Mouse (Mus musculus) R1 (cell line): ENCODE measurements around the gene Wdr27.
"Not testable (repeated sequence)": the region's sequence is repeated elsewhere in the genome, so short reads cannot be mapped to it uniquely, and the experiment has no call there.

Experiments
- DNase-seq: peaks from one replicate; pipeline ENCODE4 v3.0.0-alpha.2; 2018; ENCODE audit warnings: low read depth, low spot score

Wdr27 gene

DNA sequence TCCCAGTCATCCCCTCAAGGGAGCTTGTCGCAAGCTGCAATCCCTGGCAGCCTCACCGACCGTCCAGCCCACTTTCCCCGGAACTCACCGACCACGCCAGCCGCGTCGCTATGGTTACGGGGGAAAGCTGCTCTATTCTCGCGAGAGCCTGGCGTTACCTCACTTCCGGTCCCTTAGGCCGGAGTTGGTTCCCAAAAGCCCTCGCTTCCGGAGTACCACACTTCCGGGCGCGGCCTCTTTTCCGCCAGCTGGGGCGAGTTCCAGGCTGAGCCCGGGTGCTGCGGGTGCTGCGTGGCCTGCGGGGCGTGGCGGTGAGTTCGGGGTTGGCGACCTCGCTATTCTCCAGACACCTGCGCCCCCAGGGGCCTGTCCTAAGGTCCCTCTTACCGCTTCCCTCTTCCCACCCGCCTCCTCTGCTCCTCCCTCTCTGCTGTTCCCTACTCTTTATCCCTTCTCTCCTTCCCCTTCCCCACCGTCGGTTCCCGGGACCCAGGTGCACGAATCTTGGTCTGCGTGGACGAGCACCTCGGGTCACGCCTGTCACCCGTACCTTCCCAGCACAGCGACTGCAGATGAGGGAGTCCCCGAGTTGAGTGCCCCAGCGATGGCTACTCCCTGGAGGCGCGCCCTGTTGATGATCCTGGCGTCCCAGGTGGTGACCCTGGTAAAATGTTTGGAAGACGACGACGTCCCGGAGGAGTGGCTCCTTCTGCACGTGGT lies at the start of gene Wdr27, which contains the start of gene 1600012H06Rik:
Gene Wdr27 (minus strand): TSS at position 150 of the 720 bp plus-strand sequence.
Gene 1600012H06Rik (plus strand): TSS at position 176 of the 720 bp plus-strand sequence.
- peak; percentile 99 for DNase-seq

DNA sequence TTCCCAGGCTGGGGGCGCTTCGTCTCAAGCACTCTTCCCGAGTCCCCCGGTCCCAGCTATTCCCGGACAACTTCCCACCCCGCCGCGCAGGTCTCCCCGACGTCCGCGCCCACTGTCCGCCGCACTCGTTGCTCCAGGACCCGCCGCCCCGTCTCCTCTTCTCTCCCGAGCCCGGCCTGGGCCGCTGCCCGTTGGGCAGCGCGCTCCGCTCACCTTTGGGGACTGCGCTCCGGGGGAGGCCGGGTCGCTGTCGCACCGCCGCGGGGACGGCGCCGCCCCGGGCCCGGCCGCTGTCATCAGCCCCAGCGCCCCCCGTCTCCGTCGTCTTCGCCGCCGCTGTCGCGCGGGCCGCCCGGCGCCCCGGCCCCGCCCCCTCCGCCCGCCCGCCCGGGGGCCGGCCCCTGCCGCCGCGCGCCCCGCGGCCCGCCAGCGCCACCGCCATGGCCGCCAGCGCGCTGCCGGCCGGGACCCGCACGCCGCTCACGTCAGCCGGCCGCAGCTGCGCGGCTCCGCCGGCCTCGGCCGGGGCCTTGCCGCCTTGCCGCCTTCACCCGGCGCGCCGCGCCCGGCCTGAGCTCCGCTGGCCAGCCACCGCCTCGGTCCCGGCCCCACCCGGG lies 49.7 kb upstream of the Wdr27 start:
- not testable (repeated sequence) for DNase-seq

DNA sequence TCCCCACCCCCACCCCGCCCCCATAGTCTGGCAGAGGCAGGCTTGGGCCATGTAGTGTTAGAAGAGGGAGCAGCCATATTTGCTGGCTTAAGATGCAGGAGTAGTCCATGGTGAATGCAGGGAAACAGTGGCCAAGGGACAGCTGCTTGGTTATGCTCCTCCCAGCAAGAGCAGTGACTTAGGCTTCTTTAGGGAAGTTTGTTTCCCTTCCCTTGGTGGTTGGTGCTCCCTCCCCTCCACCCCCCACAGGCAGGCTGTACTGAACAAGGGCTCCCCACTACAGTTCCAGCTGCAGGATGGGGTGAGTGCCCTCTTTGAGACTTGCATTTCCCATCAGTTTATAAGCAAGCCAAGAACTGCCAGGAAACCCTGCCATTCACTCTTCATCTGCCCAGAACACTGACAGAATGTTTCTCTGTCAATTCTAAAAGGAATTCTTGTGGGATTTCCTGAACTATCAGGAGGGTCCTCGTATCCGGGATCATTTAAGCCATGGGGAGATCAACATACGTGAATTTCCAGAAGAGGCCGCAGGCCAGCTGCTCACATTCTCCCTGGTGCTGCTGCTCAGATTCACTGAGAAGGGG lies 47.3 kb upstream of the Wdr27 start:
- DNase-seq, result not testable (repeated sequence)

DNA sequence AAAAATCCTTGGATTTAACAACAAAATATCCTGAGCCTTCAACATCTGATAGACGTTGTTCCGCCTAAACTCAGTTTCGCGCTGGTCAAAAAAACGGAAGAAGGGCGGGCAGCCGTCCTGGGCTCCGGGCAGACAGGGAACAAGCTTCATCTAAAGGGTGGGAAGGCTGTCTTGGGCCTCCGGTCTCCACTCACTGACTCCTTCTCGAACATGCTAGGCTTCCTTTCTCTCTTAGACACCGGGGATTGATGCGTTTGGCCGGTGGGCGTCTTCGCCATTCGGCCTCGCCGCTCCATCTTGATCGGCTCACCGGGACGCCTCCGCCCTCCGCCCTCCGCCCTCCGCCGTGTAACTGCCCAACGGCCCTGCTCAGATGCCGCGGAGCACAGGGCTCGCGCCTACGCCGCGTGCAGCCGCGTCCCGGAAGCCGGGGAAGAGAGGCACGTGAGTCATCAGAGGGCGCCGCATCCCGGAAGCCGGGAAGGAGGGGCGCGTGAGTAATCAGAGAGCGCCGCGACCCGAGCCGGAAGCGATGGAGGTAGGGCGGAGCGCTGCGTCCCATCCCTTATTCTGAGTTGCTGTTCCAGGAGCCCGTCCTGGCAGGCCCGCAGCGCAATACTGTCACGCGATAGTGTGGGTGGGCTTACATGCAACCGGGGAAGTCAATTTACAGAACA lies 35.5 kb upstream of the Wdr27 start, which contains the start of the genes 9030025P20Rik and Gm3417:
Gene 9030025P20Rik (plus strand): TSS at position 107 of the 677 bp plus-strand sequence.
Gene Gm3417 (minus strand): TSS at position 429 of the 677 bp plus-strand sequence.
- not testable (repeated sequence) for DNase-seq

DNA sequence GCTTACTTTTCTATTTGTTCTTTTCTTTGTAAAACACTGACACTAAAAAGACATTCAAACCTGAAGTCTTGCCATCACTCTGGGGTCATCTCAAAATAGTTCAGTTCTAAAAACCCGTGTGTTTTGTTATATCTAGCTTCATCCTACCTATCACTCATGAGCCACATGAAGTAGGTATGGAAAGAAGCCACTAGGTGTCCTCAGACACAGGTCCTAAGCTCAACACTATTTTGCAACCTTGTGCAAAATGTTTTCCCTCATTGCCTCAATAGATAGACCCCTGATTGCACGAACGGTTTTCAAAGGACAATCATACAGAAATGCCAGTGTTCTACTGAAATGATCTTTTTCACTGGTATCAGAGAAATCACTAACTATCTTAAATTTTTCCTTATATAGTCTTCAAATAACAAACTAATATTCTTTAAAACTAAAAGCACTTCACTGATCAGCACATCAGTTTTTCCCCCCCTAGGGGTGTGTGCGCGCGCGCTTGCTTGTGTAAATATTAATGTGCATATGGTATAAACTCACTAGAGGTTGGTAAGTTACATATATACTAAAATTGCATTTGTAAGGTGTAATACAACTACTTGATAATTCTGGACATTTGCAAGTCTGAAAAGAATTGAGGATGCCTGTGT lies 34.9 kb upstream of the Wdr27 start:
- not testable (repeated sequence) for DNase-seq

DNA sequence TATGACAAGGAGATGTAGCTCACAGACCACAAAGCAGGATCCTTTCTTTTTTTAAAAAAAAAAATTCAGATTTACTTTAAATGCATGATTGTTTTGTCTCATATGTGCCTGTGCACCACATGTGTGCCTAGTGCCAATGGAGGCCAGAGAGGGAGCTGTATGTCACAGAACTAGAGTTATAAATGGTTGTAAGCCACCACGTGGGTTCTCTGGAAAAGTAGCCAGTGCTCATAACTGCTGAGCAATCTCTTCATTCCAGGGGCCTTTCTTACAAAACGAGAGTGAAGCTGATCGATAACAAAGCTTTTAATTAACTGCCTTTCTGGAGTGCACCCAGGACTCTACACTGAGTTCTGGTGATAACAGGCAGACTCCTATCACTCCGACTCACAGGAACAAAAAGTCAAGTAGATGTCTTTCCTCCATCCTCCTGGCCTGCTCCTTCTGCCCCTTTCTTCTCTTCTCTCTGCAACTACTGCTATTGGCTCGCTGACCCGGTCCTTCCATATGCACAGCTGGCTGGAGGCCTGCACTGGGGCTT lies 25.5 kb upstream of the Wdr27 start:
- not testable (repeated sequence) for DNase-seq

DNA sequence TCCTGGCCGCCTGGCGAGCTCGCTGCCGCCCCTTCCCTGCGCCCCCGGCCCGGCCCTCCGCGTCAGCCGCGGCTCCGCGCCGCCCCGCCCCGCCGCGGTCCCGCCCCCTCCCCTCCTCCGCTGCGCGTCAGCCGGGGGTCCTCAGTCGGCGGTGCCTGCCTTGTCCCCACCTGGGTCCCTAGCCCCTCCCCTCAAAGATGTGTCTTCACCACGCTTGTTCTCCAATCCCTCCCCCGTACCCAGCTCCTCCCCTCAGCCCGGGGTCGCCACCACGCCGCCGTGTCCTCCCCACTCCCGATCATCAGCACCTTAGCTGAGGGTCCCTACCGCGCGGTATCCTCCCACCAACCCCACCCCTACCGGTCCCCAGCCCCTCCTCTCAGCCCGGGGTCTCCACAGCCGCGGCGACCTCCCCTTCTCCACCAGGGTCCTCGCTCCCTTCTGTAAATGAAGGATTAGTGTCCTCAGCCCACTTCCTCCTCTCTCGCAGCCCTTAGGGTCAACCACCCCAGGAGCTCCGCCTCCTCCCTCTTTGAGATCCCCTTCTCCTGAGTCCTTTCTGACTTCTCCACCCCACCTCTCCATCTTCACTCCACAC lies 18.7 kb upstream of the Wdr27 start:
- DNase-seq, result not testable (repeated sequence)

DNA sequence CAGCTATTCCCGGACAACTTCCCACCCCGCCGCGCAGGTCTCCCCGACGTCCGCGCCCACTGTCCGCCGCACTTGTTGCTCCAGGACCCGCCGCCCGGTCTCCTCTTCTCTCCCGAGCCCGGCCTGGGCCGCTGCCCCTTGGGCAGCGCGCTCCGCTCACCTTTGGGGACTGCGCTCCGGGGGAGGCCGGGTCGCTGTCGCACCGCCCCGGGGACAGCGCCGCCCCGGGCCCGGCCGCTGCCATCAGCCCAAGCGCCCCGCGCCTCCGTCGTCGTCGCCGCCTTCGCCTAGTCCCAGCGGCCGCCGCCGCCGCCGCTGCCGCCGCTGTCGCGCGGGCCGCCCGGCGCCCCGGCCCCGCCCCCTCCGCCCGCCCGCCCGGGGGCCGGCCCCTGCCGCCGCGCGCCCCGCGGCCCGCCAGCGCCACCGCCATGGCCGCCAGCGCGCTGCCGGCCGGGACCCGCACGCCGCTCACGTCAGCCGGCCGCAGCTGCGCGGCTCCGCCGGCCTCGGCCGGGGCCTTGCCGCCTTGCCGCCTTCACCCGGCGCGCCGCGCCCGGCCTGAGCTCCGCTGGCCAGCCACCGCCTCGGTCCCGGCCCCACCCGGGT lies 18.1 kb upstream of the Wdr27 start, which contains the start of gene Phf10:
Gene Phf10 (minus strand): TSS at position 323 of the 606 bp plus-strand sequence.
- peak; percentile 17 for DNase-seq

DNA sequence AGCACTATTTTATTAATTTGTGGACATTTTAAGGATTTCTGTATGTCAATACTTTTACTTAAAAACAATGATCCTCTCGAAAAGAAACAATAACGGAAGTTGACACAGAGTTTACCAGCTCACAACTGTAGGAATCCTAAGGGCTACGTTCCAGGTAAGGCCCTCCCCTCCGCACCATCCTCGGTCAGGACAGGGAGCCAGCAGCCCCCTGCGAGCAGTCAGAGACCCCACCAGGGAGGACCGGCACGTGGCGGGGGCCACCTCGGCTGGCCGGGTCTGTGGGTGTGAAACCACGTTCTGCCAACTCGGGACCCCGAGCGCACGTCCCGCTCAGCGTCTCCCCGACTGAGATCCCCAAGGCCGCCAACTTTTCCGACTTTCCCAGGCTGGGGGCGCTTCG lies 17.6 kb upstream of the Wdr27 start:
- peak; percentile 36 for DNase-seq

DNA sequence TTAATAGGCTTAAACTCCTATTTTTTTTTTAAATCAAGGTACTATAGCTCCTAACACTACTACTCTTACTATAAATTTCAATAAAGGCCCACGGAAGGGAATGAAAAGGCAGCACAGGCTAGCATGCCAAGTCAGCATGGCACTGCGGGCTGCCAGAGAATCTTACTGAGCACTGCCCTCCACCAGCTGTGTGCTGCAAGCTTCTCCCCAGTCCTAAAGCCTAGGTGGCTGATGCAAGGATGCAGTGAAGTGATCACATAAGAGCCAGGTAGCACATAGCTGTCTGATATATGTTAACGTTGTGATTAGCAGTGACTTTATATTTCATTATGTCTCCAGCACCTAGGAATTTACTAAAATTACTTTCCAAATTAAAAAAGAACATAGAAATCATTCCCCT lies 17.0 kb upstream of the Wdr27 start:
- DNase-seq, result no peak

DNA sequence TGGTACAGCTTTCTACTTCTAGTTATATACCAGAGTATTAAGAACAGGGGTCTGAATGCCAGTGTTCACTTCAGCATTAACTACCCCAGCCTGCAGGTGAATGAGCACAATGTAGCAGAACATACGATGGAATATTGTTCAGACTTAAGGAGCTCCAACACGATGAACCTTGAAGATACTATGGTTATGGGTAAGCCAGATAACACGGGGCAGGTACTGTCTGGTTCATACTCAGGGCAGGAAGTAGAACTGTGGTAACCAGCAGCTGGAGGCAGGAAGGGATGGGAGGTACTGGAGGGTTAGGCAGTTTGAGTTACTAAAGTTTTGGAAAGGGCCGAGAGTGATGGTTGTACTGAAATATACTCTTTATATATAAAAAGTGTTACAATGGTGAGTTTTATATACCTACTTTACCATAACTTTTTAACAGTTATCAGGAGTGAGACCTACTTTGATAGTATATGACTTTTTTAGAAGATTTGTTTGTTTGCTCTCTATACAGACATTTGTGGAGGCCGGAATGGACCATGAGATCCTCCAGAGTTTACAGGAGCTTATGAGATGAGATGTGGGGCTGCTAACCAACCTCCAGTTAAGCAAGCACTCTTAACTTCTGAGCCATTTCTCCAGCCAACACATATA lies 15.8 kb upstream of the Wdr27 start:
- no peak for DNase-seq

DNA sequence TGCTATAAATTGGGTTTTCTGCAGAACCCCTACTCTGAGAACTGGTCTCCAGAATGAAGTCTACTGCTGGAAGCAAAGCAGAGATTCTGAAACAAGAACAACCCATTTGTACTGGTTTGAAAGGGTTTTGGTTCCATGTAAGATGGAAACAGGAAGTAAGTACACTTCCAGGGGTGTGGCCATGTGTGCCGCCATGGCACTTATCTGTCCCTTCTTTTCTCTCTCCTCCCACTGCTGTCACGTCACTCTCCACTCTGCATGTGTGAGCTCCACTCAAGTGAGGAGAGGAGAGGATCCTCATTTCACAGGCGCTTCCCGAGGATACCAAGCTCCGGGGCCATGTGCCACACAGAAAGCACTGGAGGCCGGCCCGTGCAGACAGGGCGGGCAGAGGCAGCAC lies 10.5 kb upstream of the Wdr27 start:
- DNase-seq, result peak; percentile 65

DNA sequence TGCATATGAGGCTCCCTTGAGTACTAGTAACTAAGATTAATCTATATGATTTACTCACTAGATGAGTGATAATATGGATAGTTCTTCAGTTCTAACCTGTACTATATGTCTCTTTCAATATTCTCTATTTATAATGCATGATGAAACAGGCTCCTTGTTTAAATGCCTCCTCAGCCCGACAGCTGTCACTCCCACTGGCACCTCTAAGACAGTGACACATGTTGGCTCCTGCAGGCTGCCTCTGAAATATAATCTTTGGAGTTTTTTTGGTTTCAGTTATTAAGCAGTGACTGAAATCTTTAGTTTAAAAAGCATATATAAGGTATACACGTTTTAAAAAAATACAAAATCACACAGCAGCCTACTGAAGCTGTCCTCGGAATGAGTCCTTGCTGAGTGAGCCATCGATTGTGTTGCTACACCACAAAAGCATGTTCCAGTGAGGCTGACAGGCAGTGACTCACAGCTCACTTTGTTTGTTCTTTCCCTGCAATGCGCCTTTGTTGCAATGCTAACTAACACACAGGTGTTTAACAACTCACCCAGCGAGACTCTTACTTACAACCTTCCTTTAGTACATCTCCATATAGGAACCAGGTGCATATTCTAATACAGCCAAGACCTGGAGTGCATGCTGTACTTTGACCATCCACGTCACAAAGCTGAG lies 6.3 kb upstream of the Wdr27 start:
- DNase-seq, result no peak

DNA sequence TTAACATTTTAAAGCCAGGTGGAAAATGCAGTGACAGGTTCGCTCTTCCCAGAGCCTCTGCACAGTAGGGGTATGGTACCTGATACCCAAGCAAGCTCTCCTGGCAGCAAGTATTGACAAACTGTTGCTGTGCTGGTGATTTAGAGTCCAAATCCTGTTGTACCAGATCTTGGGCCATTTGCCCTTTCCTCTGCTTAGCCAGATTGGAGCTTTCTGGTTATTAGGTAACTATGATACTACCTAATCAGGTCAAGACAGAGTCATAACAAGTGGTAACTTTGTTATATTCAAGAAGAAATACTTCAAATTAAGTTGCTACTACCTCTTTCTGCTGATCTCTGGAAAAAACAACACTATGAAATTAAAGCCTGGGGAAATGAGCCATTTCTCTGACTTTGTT lies 1.6 kb upstream of the Wdr27 start:
- no peak for DNase-seq

DNA sequence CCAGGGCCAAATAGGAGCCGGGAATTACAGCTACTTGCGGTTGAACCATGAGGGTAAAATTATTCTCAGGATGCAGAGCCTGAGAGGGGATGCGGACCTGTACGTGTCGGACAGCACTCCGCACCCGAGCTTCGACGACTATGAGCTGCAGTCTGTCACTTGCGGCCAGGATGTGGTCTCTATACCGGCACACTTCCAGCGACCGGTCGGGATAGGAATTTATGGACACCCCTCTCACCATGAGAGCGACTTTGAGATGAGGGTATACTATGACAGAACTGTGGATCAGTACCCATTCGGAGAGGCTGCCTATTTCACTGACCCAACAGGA lies 736 bp upstream of the Wdr27 start:
- no peak for DNase-seq

DNA sequence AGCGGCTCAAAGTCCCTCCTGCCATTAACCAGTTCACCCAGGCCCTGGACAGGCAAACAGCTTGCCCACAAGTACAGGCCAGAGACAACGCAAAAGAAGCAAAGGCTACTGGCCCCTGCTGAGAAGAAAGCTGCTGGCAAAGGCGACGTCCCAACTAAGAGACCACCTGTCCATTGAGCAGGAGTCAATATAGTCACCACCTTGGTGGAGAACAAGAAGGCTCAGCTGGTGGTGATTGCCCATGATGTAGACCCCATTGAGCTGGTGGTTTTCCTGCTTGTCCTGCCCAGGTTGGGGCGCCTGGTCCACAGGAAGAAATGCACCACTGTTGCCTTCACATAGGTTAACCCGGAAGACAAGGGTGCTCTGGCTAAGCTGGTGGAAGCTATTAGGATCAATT lies 777 bp downstream of the Wdr27 start:
- not testable (repeated sequence) for DNase-seq

DNA sequence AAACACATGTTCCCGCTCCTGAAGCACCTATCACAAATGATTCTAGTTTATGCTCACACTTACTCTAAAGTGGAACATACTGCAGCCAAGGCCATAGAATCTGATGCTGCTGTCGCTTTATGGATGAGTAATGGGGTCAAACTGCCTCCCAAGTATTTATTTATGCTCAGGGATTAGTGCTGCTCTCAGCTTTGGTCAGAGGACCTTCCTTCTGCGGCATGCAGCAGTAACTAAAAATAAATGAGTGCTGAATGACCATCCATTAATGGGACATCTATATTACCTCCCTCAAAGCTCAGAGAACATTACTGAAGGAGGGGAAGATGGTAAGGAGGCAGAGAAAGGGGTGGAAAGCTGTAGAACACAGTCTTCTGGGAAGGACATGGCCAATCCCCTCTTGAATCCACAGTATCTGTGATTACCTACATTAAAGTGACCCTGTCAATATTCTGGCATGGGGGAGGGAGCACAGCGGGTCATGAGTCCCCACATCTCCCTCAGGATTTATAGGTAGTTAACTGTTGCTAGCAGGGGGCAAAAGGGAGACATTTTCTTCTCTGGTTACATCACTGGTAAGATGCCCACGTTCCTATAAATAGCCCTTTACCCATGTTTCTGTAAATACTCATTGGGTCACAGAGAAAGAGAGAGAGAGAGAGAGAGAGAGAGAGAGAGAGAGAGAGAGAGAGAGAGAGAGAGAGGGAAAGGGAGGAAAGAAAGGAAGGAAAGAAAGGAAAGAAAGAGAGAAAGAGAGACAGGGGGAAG lies 6.9 kb downstream of the Wdr27 start:
- no peak for DNase-seq

DNA sequence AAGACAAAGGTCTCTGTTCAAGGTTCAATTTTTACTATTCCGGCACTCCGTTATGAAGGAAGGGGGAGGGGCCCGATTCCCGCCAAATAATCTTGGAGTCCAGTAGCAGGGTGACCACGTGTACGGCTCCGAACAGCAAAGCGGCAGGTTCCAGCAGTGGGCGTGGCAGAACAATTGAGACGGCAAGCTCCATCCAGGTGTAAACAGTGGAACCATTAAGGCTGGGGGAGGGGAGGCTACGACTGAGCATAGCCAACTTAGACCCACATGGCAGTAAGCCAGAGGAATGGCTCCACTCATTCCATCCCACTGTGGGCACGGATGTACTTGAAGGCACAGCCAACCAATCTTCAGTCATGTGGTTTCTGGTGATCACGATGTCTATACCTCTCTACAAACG lies 7.7 kb downstream of the Wdr27 start:
- DNase-seq, result peak; percentile 41

DNA sequence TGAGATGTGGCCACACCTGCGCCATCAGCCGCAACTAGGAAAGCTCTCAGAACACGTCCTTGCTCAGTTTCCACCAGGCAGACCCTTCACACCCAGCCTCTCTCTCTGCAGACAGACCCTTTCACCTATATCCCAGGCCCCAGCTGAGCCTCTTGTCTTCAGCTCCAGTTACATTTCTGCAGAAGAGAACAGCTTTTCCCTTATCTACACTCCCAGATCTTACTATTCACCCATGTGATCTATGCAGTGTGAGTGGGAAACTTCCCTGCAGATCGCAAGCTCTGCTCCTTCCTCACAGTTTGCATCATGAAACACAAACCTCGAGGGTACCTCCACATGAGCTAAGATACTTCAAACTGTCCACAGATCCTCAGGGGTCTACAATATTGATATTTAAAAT lies 11.5 kb downstream of the Wdr27 start:
- no peak for DNase-seq
